Mouse (Mus musculus): ENCODE measurements around the gene Tet1. TPM values are rescaled to one million over a fixed set of nuclear protein-coding genes. Genes with fewer than 3 reads are reported as not detected.

Tet1 gene
- polyA plus RNA-seq, 1 experiment from 2014 or later = 39.5 TPM

DNA sequence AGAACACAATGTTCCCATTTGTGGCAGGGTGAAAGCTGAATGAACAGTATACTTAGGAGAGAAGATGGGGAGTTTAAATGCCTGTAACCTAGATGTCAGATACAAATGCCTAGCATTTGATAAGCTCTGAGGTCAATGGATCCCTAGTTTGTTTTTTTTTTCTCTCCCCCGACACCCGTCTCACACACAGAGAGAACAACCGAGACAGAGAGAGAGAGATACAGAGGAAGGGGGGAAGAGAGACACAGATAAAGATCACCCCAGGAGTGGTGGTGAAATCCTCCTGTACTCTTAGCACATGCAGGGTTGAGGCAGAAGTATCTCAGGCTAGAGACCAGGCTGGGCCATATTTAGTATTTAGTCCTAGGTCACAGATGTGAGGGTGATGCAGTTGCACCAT, 10.2 kb upstream of the Tet1 start:
- no peak for ATAC-seq
- H3K4me1 ChIP-seq (ENCODE audit: control insufficient read depth, insufficient read depth, low read depth, low read length) = peaks cover 11% of the 10 kb centered on the region
- no peak overlapping the region for H3K9ac ChIP-seq (ENCODE audit: low read depth, low read length)
- H3K27me3 ChIP-seq (replicated peaks; ENCODE audit: control insufficient read depth, insufficient read depth, low read length) = no peaks in the 10 kb centered on the region
- no peaks in the 10 kb centered on the region for H3K36me3 ChIP-seq (ENCODE audit: control insufficient read depth, insufficient read depth, low read length)
- WGBS = 85% methylated on average over 3 of the region's 3 CpGs
- no peak overlapping the region for H3K4me3 ChIP-seq (ENCODE audit: low read length)
- H3K27ac ChIP-seq (ENCODE audit: low read depth, low read length) = no peak overlapping the region
- H3K9me3 ChIP-seq (ENCODE audit: control insufficient read depth, low read length) = no peaks in the 10 kb centered on the region
- no peak overlapping the region for H3K4me2 ChIP-seq (ENCODE audit: low read length)

- Histone ChIP-seq H3K4me3 (ENCODE audit: low read length) (no peak overlapping the region), H3K9ac (ENCODE audit: low read depth, low read length) (no peak overlapping the region), H3K9me3 (ENCODE audit: control insufficient read depth, low read length) (no peaks in the 10 kb centered on the region), H3K36me3 (ENCODE audit: control insufficient read depth, insufficient read depth, low read length) (no peaks in the 10 kb centered on the region), H3K27ac (ENCODE audit: low read depth, low read length) (no peak overlapping the region), H3K4me1 (ENCODE audit: control insufficient read depth, insufficient read depth, low read depth, low read length) (no peaks in the 10 kb centered on the region), H3K4me2 (ENCODE audit: low read length) (no peak overlapping the region), H3K27me3 (replicated peaks; ENCODE audit: control insufficient read depth, insufficient read depth, low read length) (no peaks in the 10 kb centered on the region)
- 89% methylated on average over 2 of the region's 2 CpGs for WGBS
- no peak for ATAC-seq
Measured at GRCm38 (mm10) chr10:62911120-62911519, 2.3 kb upstream of the Tet1 start.

- Histone ChIP-seq H3K4me3 (ENCODE audit: low read length) (no peak overlapping the region), H3K4me2 (ENCODE audit: low read length) (no peak overlapping the region), H3K9me3 (ENCODE audit: control insufficient read depth, low read length) (no peaks in the 10 kb centered on the region), H3K27ac (ENCODE audit: low read depth, low read length) (no peak overlapping the region), H3K4me1 (ENCODE audit: control insufficient read depth, insufficient read depth, low read depth, low read length) (no peaks in the 10 kb centered on the region), H3K27me3 (replicated peaks; ENCODE audit: control insufficient read depth, insufficient read depth, low read length) (no peaks in the 10 kb centered on the region), H3K9ac (ENCODE audit: low read depth, low read length) (no peak overlapping the region), H3K36me3 (ENCODE audit: control insufficient read depth, insufficient read depth, low read length) (no peaks in the 10 kb centered on the region)
- ATAC-seq = no peak
- WGBS = 90% methylated on average over 7 of the region's 7 CpGs
Measured at GRCm38 (mm10) chr10:62906336-62906735, 2.5 kb downstream of the Tet1 start.

DNA sequence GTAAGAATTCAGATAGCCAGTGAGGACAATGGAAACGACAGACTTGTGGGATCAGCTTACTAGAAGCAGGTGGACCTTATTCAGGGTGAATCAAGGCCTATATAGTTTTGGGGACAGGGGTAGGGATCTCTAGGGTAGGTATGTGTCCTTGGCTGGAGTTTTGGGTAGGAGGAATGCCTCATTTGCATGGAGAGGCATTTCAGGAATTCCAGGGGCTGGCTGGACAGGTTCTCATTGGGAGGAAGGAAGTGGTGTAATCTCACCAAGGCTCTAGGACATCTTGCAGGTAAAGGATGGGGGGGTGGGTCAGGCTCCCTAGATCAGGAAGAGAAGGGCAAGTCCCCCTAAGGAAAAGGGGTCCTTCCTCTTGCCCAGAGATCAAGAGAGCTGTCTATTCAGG, 6.0 kb downstream of the Tet1 start:
- no peaks in the 10 kb centered on the region for H3K27me3 ChIP-seq (replicated peaks; ENCODE audit: control insufficient read depth, insufficient read depth, low read length)
- H3K27ac ChIP-seq (ENCODE audit: low read depth, low read length) = no peak overlapping the region
- H3K4me1 ChIP-seq (ENCODE audit: control insufficient read depth, insufficient read depth, low read depth, low read length) = no peaks in the 10 kb centered on the region
- no peak overlapping the region for H3K4me3 ChIP-seq (ENCODE audit: low read length)
- no peak for ATAC-seq
- no peak overlapping the region for H3K9ac ChIP-seq (ENCODE audit: low read depth, low read length)
- no peak overlapping the region for H3K4me2 ChIP-seq (ENCODE audit: low read length)
- WGBS = 75% methylated on average over 1 of the region's 1 CpGs
- no peaks in the 10 kb centered on the region for H3K36me3 ChIP-seq (ENCODE audit: control insufficient read depth, insufficient read depth, low read length)
- H3K9me3 ChIP-seq (ENCODE audit: control insufficient read depth, low read length) = no peaks in the 10 kb centered on the region

DNA sequence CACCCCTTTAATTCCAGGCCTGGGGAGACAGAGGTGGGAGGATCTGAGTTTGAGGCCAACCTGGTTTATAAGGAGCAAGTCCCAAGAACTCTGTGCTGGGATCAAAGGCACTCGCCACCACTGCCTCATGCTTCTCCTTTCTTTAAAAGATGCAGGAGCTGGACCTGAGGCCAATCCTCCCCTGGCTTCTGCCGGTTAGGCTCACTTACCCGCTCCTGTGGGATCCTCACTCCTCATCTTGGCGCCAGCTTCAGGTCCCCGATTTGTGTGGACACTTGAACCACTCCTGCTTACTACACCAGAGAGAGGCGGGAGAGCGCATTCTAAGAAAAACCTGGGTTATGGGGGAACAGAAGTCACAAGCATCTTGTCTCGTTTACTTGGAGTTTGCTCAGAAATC, 7.0 kb downstream of the Tet1 start:
- Histone ChIP-seq H3K4me2 (ENCODE audit: low read length) (no peak overlapping the region), H3K9ac (ENCODE audit: low read depth, low read length) (no peak overlapping the region), H3K4me3 (ENCODE audit: low read length) (no peak overlapping the region), H3K4me1 (ENCODE audit: control insufficient read depth, insufficient read depth, low read depth, low read length) (no peaks in the 10 kb centered on the region), H3K27me3 (replicated peaks; ENCODE audit: control insufficient read depth, insufficient read depth, low read length) (no peaks in the 10 kb centered on the region), H3K9me3 (ENCODE audit: control insufficient read depth, low read length) (no peaks in the 10 kb centered on the region), H3K27ac (ENCODE audit: low read depth, low read length) (no peak overlapping the region), H3K36me3 (ENCODE audit: control insufficient read depth, insufficient read depth, low read length) (no peaks in the 10 kb centered on the region)
- WGBS = 52% methylated on average over 8 of the region's 8 CpGs
- ATAC-seq = no peak

- no peaks in the 10 kb centered on the region for H3K36me3 ChIP-seq (ENCODE audit: control insufficient read depth, insufficient read depth, low read length)
- no peak overlapping the region for H3K4me2 ChIP-seq (ENCODE audit: low read length)
- H3K4me3 ChIP-seq (ENCODE audit: low read length) = no peak overlapping the region
- H3K4me1 ChIP-seq (ENCODE audit: control insufficient read depth, insufficient read depth, low read depth, low read length) = no peaks in the 10 kb centered on the region
- no peak for ATAC-seq
- H3K9me3 ChIP-seq (ENCODE audit: control insufficient read depth, low read length) = no peaks in the 10 kb centered on the region
- H3K9ac ChIP-seq (ENCODE audit: low read depth, low read length) = no peak overlapping the region
- 99% methylated on average over 4 of the region's 4 CpGs for WGBS
- no peaks in the 10 kb centered on the region for H3K27me3 ChIP-seq (replicated peaks; ENCODE audit: control insufficient read depth, insufficient read depth, low read length)
- no peak overlapping the region for H3K27ac ChIP-seq (ENCODE audit: low read depth, low read length)
Measured at GRCm38 (mm10) chr10:62900144-62900543, 8.7 kb downstream of the Tet1 start.

DNA sequence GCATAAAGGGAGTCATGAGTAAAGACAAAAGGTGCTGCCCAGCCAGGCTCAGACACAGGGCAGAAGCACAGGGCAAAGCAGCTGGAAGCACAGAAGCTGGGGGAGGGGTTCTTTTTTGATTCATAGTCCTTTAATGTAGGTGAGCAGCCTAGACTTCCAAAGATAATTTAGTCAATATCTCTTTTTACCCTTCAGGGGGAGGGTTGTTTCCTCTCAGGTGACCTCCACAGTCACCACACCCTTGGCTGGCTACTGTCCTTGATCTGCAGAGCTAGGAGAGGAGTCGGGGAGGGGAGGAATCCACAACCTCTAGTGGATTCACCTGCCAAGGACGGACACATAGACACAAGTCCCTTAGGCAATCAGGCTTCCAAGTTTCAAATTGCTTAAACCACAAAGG, 10.7 kb downstream of the Tet1 start:
- H3K27me3 ChIP-seq (replicated peaks; ENCODE audit: control insufficient read depth, insufficient read depth, low read length) = no peaks in the 10 kb centered on the region
- no peaks in the 10 kb centered on the region for H3K9me3 ChIP-seq (ENCODE audit: control insufficient read depth, low read length)
- H3K27ac ChIP-seq (ENCODE audit: low read depth, low read length) = no peak overlapping the region
- H3K4me2 ChIP-seq (ENCODE audit: low read length) = no peak overlapping the region
- WGBS = 86% methylated on average over 2 of the region's 2 CpGs
- no peaks in the 10 kb centered on the region for H3K36me3 ChIP-seq (ENCODE audit: control insufficient read depth, insufficient read depth, low read length)
- no peaks in the 10 kb centered on the region for H3K4me1 ChIP-seq (ENCODE audit: control insufficient read depth, insufficient read depth, low read depth, low read length)
- H3K4me3 ChIP-seq (ENCODE audit: low read length) = no peak overlapping the region
- H3K9ac ChIP-seq (ENCODE audit: low read depth, low read length) = no peak overlapping the region
- ATAC-seq = no peak

DNA sequence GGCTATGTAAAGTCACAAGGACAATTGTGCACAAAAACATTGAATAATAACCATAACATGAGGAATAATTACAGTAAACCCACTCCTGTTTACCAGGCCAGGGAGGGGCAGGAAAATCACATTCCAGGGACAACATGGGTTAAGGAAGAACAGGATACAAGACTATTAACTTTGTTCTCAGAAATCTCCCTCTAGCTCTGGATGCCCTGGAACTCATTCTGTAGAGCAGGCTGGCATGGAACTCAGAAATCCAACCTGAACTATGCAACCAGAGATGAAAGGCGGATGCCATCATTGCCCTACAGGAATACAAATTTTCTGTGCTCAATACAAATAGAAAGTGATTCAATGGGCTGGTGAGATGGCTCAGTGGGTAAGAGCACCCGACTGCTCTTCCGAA, 11.4 kb downstream of the Tet1 start:
- H3K9ac ChIP-seq (ENCODE audit: low read depth, low read length) = no peak overlapping the region
- no peak for ATAC-seq
- H3K4me3 ChIP-seq (ENCODE audit: low read length) = no peak overlapping the region
- no peaks in the 10 kb centered on the region for H3K9me3 ChIP-seq (ENCODE audit: control insufficient read depth, low read length)
- H3K27me3 ChIP-seq (replicated peaks; ENCODE audit: control insufficient read depth, insufficient read depth, low read length) = no peaks in the 10 kb centered on the region
- WGBS = 95% methylated on average over 3 of the region's 3 CpGs
- H3K4me1 ChIP-seq (ENCODE audit: control insufficient read depth, insufficient read depth, low read depth, low read length) = no peaks in the 10 kb centered on the region
- no peaks in the 10 kb centered on the region for H3K36me3 ChIP-seq (ENCODE audit: control insufficient read depth, insufficient read depth, low read length)
- no peak overlapping the region for H3K27ac ChIP-seq (ENCODE audit: low read depth, low read length)
- no peak overlapping the region for H3K4me2 ChIP-seq (ENCODE audit: low read length)

GRCm38 (mm10) chr10:62896774-62897173, 12.0 kb downstream of the Tet1 start:
- no peaks in the 10 kb centered on the region for H3K9me3 ChIP-seq (ENCODE audit: control insufficient read depth, low read length)
- H3K9ac ChIP-seq (ENCODE audit: low read depth, low read length) = no peak overlapping the region
- no peaks in the 10 kb centered on the region for H3K27me3 ChIP-seq (replicated peaks; ENCODE audit: control insufficient read depth, insufficient read depth, low read length)
- H3K36me3 ChIP-seq (ENCODE audit: control insufficient read depth, insufficient read depth, low read length) = no peaks in the 10 kb centered on the region
- H3K4me3 ChIP-seq (ENCODE audit: low read length) = no peak overlapping the region
- no peak for ATAC-seq
- 72% methylated on average over 4 of the region's 4 CpGs for WGBS
- no peak overlapping the region for H3K4me2 ChIP-seq (ENCODE audit: low read length)
- no peak overlapping the region for H3K27ac ChIP-seq (ENCODE audit: low read depth, low read length)
- no peaks in the 10 kb centered on the region for H3K4me1 ChIP-seq (ENCODE audit: control insufficient read depth, insufficient read depth, low read depth, low read length)

DNA sequence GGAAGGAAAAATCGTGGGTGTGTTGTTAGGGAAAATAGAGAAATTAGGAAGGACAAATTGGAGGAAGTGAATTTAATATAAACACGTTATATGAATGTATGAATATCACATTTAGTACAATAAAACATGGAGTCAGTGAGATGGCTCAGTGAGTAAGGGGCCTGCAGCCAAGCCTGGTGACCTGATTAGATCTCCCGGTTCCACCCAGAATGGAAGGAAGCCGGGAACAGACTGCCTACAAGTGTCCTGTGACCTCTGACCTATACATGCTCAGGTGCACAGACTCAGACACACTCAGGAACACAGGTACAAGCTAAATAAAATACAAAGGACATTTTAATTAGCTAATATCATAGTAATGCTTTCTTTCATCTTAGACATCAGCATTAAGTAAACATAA, 12.8 kb downstream of the Tet1 start:
- Histone ChIP-seq H3K4me2 (ENCODE audit: low read length) (no peak overlapping the region), H3K27me3 (replicated peaks; ENCODE audit: control insufficient read depth, insufficient read depth, low read length) (no peaks in the 10 kb centered on the region), H3K36me3 (ENCODE audit: control insufficient read depth, insufficient read depth, low read length) (no peaks in the 10 kb centered on the region), H3K9ac (ENCODE audit: low read depth, low read length) (no peak overlapping the region), H3K27ac (ENCODE audit: low read depth, low read length) (no peak overlapping the region), H3K4me1 (ENCODE audit: control insufficient read depth, insufficient read depth, low read depth, low read length) (no peaks in the 10 kb centered on the region), H3K9me3 (ENCODE audit: control insufficient read depth, low read length) (no peaks in the 10 kb centered on the region), H3K4me3 (ENCODE audit: low read length) (no peak overlapping the region)
- ATAC-seq = no peak
- 77% methylated on average over 4 of the region's 4 CpGs for WGBS

Data from hindbrain, embryonic 16.5 days (tissue).